Comparison of ENCODE assay signal across 25 mouse cellular contexts in the genomic region with DNA sequence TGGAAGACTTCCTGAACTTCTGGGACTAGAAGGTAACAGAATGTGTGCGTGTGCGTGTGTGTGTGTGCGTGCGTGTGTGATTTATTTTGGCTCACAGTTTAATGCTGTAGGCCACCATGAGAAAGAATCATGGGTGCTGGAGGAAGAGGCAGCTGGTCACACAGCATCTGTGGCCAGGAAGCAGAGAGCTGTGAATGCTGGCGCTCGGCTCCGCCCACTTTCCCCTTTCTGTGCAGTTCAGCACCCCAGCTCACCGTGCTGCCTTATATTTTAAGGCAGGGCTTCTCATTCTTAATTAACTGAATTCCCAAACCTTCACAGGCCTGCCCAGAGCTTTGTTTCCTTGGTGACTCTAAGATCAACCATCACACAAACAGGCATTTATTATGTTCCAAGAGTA. TPM values are rescaled to one million over a fixed set of nuclear protein-coding genes. Genes with fewer than 3 reads are reported as not detected.
DNase-seq lines count a peak whose midpoint lies in the region; ATAC-seq lines count a peak whose summit lies in the region.
"Had no signal": no experiment of that assay in that cellular context is flagged by ENCODE, and none has a peak within 500 bp of the region (broad histone marks: within the 10 kb centered on the region; RNA-seq: fewer than 3 reads in every experiment).

No protein-coding gene starts in this region.

- 62% methylated on average over 8 of the region's 8 CpGs for WGBS in neural tube, embryonic 11.5 days
- 57% methylated on average over 8 of the region's 8 CpGs for WGBS in neural tube, embryonic 13.5 days

- no peak overlapping the region for H3K4me3 ChIP-seq in neural tube, embryonic 11.5 days (ENCODE audit: low read depth, low read length)
- no peak overlapping the region for H3K4me3 ChIP-seq in neural tube, embryonic 13.5 days
- H3K4me3 ChIP-seq: embryonic facial prominence, embryonic 13.5 days; heart, embryonic 15.5 days; layer of hippocampus, adult 2 months; limb, embryonic 15.5 days; liver, embryonic 15.5 days had no signal

- H3K9me3 ChIP-seq in neural tube, embryonic 11.5 days (ENCODE audit: control insufficient read depth, low read length) = no peaks in the 10 kb centered on the region
- no peaks in the 10 kb centered on the region for H3K9me3 ChIP-seq in neural tube, embryonic 13.5 days
- H3K9me3 ChIP-seq: embryonic facial prominence, embryonic 13.5 days; heart, embryonic 15.5 days; limb, embryonic 15.5 days; liver, embryonic 15.5 days had no signal

- intact Hi-C loops in heart, postnatal 25 days (cut with DNase I) = no loop called here

- H3K4me2 ChIP-seq in neural tube, embryonic 11.5 days (ENCODE audit: low read depth) = no peak overlapping the region
- H3K4me2 ChIP-seq in neural tube, embryonic 13.5 days = no peak overlapping the region
- H3K4me2 ChIP-seq: embryonic facial prominence, embryonic 13.5 days; heart, embryonic 15.5 days; limb, embryonic 15.5 days; liver, embryonic 15.5 days had no signal

- H3K36me3 ChIP-seq in neural tube, embryonic 11.5 days (ENCODE audit: control insufficient read depth, insufficient read depth, low read length) = no peaks in the 10 kb centered on the region
- no peaks in the 10 kb centered on the region for H3K36me3 ChIP-seq in neural tube, embryonic 13.5 days
- H3K36me3 ChIP-seq: embryonic facial prominence, embryonic 13.5 days; heart, embryonic 15.5 days; limb, embryonic 15.5 days; liver, embryonic 15.5 days had no signal

- H3K27me3 ChIP-seq in neural tube, embryonic 11.5 days (ENCODE audit: control insufficient read depth, insufficient read depth, low read length) = no peaks in the 10 kb centered on the region
- no peaks in the 10 kb centered on the region for H3K27me3 ChIP-seq in neural tube, embryonic 13.5 days
- H3K27me3 ChIP-seq: embryonic facial prominence, embryonic 13.5 days; heart, embryonic 15.5 days; limb, embryonic 15.5 days; liver, embryonic 15.5 days had no signal

- peak; percentile 55; the same call in 1 of the 2 replicates for ATAC-seq in neural tube, embryonic 11.5 days (ENCODE audit: insufficient read depth, low FRiP score, low TSS enrichment)
- 0 out of 2 replicates have a peak, but pooled peaks have one; percentile 42 for ATAC-seq in neural tube, embryonic 13.5 days (ENCODE audit: low read depth)
- ATAC-seq: activated CD4-positive, CD25-positive, alpha-beta regulatory T cell, adult 4 months had no signal

- H3K9ac ChIP-seq in neural tube, embryonic 11.5 days (ENCODE audit: low read length) = no peak overlapping the region
- no peak overlapping the region for H3K9ac ChIP-seq in neural tube, embryonic 13.5 days
- H3K9ac ChIP-seq: embryonic facial prominence, embryonic 13.5 days; heart, embryonic 15.5 days; limb, embryonic 15.5 days; liver, embryonic 15.5 days had no signal

- no peaks in the 10 kb centered on the region for H3K4me1 ChIP-seq in neural tube, embryonic 11.5 days (ENCODE audit: control insufficient read depth, insufficient read depth, low read length)
- peaks cover 7% of the 10 kb centered on the region; the same call in 1 of the 2 replicates for H3K4me1 ChIP-seq in neural tube, embryonic 13.5 days (replicated peaks)
- H3K4me1 ChIP-seq: embryonic facial prominence, embryonic 13.5 days; heart, embryonic 15.5 days; limb, embryonic 15.5 days; liver, embryonic 15.5 days had no signal

- H3K27ac ChIP-seq in neural tube, embryonic 11.5 days (ENCODE audit: low read depth, low read length) = no peak overlapping the region
- no peak overlapping the region for H3K27ac ChIP-seq in neural tube, embryonic 13.5 days (replicated peaks)
- H3K27ac ChIP-seq: embryonic facial prominence, embryonic 13.5 days; heart, embryonic 15.5 days; layer of hippocampus, adult 2 months; limb, embryonic 15.5 days; liver, embryonic 15.5 days; macrophage; stomach, postnatal 0 days had no signal

- peak; percentile 57 for DNase-seq in heart, adult 11 months
- no peak for DNase-seq in heart, postnatal 25 days (ENCODE audit: low spot score)
- DNase-seq in neural tube, embryonic 11.5 days (ENCODE audit: low spot score) = peak; percentile 21
- DNase-seq in neural tube, embryonic 10.5 days (ENCODE audit: extremely low spot score, low spot score) = no peak
- peak; percentile 35 for DNase-seq in ZHBTc4 (ENCODE audit: low read depth, low spot score)
- no peak for DNase-seq in adrenal gland, adult (ENCODE audit: inconsistent age in 2 of 2, low spot score in 1 of 2)
- no peak for DNase-seq in cerebellum, adult 9-10 months
- DNase-seq: adrenal gland, postnatal 14 days; cerebellum, adult 11-12 months; gastrocnemius, postnatal 14 days; kidney, adult 2 months; kidney, postnatal 14 days; right cerebral cortex, postnatal 4 days; thymus, postnatal 36 days had no signal

RNA-seq across cellular contexts. Expression of gene Erich3, which starts 9.7 kb away (rescaled TPM):
- under 1 TPM; 0.05 to 0.06 TPM for total RNA-seq in heart, postnatal 25 days (2021)
- 0.77 and 0.95 TPM in 2 replicates for polyA plus RNA-seq in neural tube, embryonic 11.5 days (2014; fragmentation: Nextera tagmentation; extraction: Ambion mirVana)
- polyA plus RNA-seq in neural tube, embryonic 13.5 days (2015; fragmentation: Nextera tagmentation; extraction: Ambion mirVana) = 1.3 and 1.7 TPM in 2 replicates
- total RNA-seq: hematopoietic stem cell, adult 5-6 weeks; monocyte, adult 5-6 weeks had no signal
- polyA plus RNA-seq: activated CD4-positive, CD25-positive, alpha-beta regulatory T cell, adult 4 months; liver, embryonic 15.5 days; macrophage had no signal

Comparison
In these comparisons a context has a peak if more than half of its experiments do, and no peak if none do; other contexts are left out.
1. DNase-seq: peak in heart, adult 11 months (single experiment), neural tube, embryonic 11.5 days (single experiment) and ZHBTc4 (single experiment); none in heart, postnatal 25 days (single experiment), neural tube, embryonic 10.5 days (single experiment), adrenal gland, adult (0 of 2) and cerebellum, adult 9-10 months (single experiment).